Mouse (Mus musculus) megakaryocyte, embryonic 14.5 days (primary cell): Measurements from ENCODE around the gene Slc35a5.

ENCODE experiments used
- FLI1 ChIP-seq: IDR thresholded peaks from 2 replicates; pipeline ENCODE4 v1.6.1; 2012; ENCODE audit warnings: low read length, inconsistent platforms, mixed read lengths
- GATA1 ChIP-seq: IDR thresholded peaks from 3 replicates; pipeline ENCODE4 v1.6.1; 2012; ENCODE audit warnings: mixed read lengths, low read length, inconsistent platforms, borderline replicate concordance

DNA sequence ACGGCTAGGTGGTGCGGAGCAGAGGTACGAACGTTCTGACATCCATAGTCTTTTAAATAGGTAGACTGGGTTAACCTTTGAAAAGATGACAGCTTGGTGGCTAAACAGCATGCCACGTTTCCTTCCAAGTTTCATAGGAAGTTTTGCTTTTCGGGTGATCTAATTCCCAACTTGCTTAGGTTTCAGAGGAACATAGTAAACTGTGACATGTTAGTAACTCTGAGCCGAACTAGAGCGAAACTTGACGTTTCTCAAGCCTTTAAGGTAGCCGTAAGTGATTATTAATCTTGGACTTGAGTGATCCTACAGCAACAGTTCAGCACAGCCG lies 847 bp upstream of the Slc35a5 start:
- TF ChIP-seq GATA1 = no peak
- TF ChIP-seq FLI1 = no peak
